Mouse (Mus musculus) limb, embryonic 15.5 days (tissue): ENCODE data around the gene Cfap36. TPM values are rescaled to one million over a fixed set of nuclear protein-coding genes. Genes with fewer than 3 reads are reported as not detected.

Experiments
- ATAC-seq: fragments of 200-750 bp; cut with Nextera tagmentation; 2 replicates; pipeline ENCODE4 v1.8.0; 2017; ENCODE audit warnings: low read depth, moderate TSS enrichment; ENCODE audit not compliant: insufficient number of reproducible peaks, low FRiP score, low TSS enrichment
- H3K27ac ChIP-seq: fragments of 300-500 bp; sonication (generic); 2 replicates; pipeline ENCODE4 v1.5.1; 2015; ENCODE audit warnings: moderate library complexity, mild to moderate bottlenecking, inconsistent platforms
- H3K27me3 ChIP-seq: fragments of 300-500 bp; sonication (generic); 2 replicates; pipeline ENCODE4 v1.6.1; 2015; ENCODE audit warnings: inconsistent platforms
- H3K36me3 ChIP-seq: fragments of 300-500 bp; sonication (generic); 2 replicates; pipeline ENCODE4 v1.6.1; 2015; ENCODE audit warnings: inconsistent platforms
- H3K4me1 ChIP-seq: fragments of 300-500 bp; sonication (generic); 2 replicates; pipeline ENCODE4 v1.6.1; 2015; ENCODE audit warnings: inconsistent platforms
- H3K4me2 ChIP-seq: fragments of 300-500 bp; sonication (generic); 2 replicates; pipeline ENCODE4 v1.6.1; 2015; ENCODE audit warnings: mild to moderate bottlenecking, inconsistent platforms
- H3K4me3 ChIP-seq: fragments of 300-500 bp; sonication (generic); 2 replicates; pipeline ENCODE4 v1.5.1; 2015; ENCODE audit warnings: mild to moderate bottlenecking, inconsistent platforms
- H3K9ac ChIP-seq: fragments of 300-500 bp; sonication (generic); 2 replicates; pipeline ENCODE4 v1.6.1; 2015; ENCODE audit warnings: inconsistent platforms
- H3K9me3 ChIP-seq: fragments of 300-500 bp; sonication (generic); 2 replicates; pipeline ENCODE4 v1.6.1; 2016; ENCODE audit warnings: inconsistent platforms
- WGBS: fragments of 180-500 bp; shearing (Covaris S2); methylation state at CpG from one replicate; pipeline ENCODE4 v1.1.7; 2015; 5-methylcytosine and 5-hydroxymethylcytosine counted together
- polyA plus RNA-seq: library from polyadenylated mRNA; unstranded; fragments of >200 nt; fragmentation: Nextera tagmentation; extraction: Ambion mirVana; gene quantifications from 2 replicates; pipeline ENCODE4 v1.2.1, GENCODE M21; 2015

Gene Cfap36
- polyA plus RNA-seq, 1 experiment from 2014 or later, result 49.9 TPM

- no peaks in the 10 kb centered on the region for H3K27me3 ChIP-seq
- H3K27ac ChIP-seq, result no peak overlapping the region
- 94% methylated on average over 1 of the region's 1 CpGs for WGBS
- no peak overlapping the region for H3K4me2 ChIP-seq
- H3K9ac ChIP-seq, result no peak overlapping the region
- H3K4me3 ChIP-seq, result no peak overlapping the region
- ATAC-seq, result no peak
- H3K36me3 ChIP-seq, result peaks cover 14% of the 10 kb centered on the region
- H3K9me3 ChIP-seq, result no peaks in the 10 kb centered on the region
- no peaks in the 10 kb centered on the region for H3K4me1 ChIP-seq
Measured at GRCm38 (mm10) chr11:29179319-29179718, 67.9 kb downstream of the Cfap36 start.

- H3K9me3 ChIP-seq, result no peaks in the 10 kb centered on the region
- H3K27me3 ChIP-seq, result no peaks in the 10 kb centered on the region
- H3K4me2 ChIP-seq, result peak overlapping the region; percentile 63
- H3K4me1 ChIP-seq, result peaks cover 6% of the 10 kb centered on the region
- H3K27ac ChIP-seq, result peak overlapping the region; percentile 97; the same call in 1 of the 2 replicates
- H3K9ac ChIP-seq, result peak overlapping the region; percentile 95
- peak overlapping the region; percentile 95 for H3K4me3 ChIP-seq
- ATAC-seq, result no peak
- no peaks in the 10 kb centered on the region for H3K36me3 ChIP-seq
- WGBS, result 3% methylated on average over 13 of the region's 13 CpGs
Measured at GRCm38 (mm10) chr11:29173706-29174436, 73.3 kb downstream of the Cfap36 start.

DNA sequence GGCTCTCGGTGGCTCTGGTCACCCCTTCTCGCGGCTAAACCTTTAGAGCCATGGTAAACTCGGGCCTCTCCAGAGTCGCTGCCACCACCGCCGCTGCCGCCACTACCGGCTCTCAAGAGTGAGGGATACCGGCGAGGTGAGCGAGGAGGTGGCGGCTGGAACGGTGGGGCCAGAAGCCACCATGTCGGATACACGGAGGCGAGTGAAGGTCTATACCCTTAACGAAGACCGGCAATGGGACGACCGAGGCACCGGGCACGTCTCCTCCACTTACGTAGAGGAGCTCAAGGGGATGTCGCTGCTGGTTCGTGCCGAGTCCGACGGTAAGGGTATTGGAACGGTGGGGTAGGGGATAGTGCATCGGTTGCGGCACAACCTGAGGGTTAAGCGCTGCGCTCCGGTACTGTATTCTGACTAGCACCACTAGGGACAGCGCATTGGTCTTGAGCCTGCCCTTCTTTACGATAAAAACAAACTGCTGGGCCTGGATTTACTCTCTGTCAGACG is 74.0 kb downstream of the Cfap36 start:
- H3K4me2 ChIP-seq, result peak overlapping the region; percentile 63
- peak overlapping the region; percentile 95 for H3K4me3 ChIP-seq
- no peaks in the 10 kb centered on the region for H3K27me3 ChIP-seq
- H3K36me3 ChIP-seq, result no peaks in the 10 kb centered on the region
- WGBS, result under 1% methylated on average over 38 of the region's 38 CpGs
- peak overlapping the region; percentile 95 for H3K9ac ChIP-seq
- H3K27ac ChIP-seq, result peak overlapping the region; percentile 97
- H3K4me1 ChIP-seq, result peaks cover 6% of the 10 kb centered on the region
- ATAC-seq, result peak; percentile 63
- no peaks in the 10 kb centered on the region for H3K9me3 ChIP-seq

GRCm38 (mm10) chr11:29172563-29173124 is 74.6 kb downstream of the Cfap36 start, which contains the start of gene Ppp4r3b:
Ppp4r3b (plus strand) TSS chr11:29172890.
- Histone ChIP-seq H3K9me3 (no peaks in the 10 kb centered on the region), H3K4me1 (peaks cover 6% of the 10 kb centered on the region), H3K4me3 (peak within 1 kb of the TSS; percentile 95), H3K36me3 (no peaks in the 10 kb centered on the region), H3K27me3 (no peaks in the 10 kb centered on the region), H3K9ac (peak within 1 kb of the TSS; percentile 95), H3K4me2 (peak within 1 kb of the TSS; percentile 88), H3K27ac (peak within 1 kb of the TSS; percentile 97)
- ATAC-seq, result peak; percentile 97
- WGBS, result under 1% methylated on average over 50 of the region's 50 CpGs

DNA sequence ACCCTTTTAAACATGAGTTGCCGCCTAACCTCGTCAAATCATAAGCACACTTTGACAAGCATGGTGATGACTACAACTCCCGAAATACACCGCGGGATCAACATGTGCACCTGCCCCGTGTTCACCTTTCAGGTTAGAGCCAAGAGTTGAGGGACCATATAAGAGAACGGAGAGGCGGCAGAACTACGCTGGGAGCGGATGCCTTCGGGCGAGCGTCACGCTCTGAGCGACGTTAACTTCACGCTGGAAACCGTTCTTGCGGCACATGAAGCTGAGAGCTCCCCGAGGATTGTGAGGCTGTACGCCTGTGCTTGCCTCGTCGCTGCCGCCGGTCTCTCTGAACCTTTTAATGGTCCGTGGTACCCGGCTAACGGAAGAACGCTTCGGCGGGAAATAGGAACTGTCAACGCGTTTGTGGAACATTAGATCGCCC is 75.2 kb downstream of the Cfap36 start:
- Histone ChIP-seq H3K4me2 (peak overlapping the region; percentile 88), H3K9ac (peak overlapping the region; percentile 56), H3K36me3 (no peaks in the 10 kb centered on the region), H3K27ac (peak overlapping the region; percentile 97), H3K27me3 (no peaks in the 10 kb centered on the region), H3K9me3 (no peaks in the 10 kb centered on the region), H3K4me3 (peak overlapping the region; percentile 95), H3K4me1 (peaks cover 6% of the 10 kb centered on the region)
- under 1% methylated on average over 34 of the region's 34 CpGs for WGBS
- no peak for ATAC-seq

Other genes with a start within 250 kb of the Cfap36 start
- gene Pnpt1, start 116.7 kb downstream of the Cfap36 start, polyA plus RNA-seq, result 32.0 and 32.2 TPM in 2 replicates
- 85.4 and 90.7 TPM in 2 replicates for gene Ppp4r3b, start 74.5 kb downstream of the Cfap36 start, polyA plus RNA-seq
- 34.5 and 42.9 TPM in 2 replicates for gene Ccdc88a, start 126.2 kb upstream of the Cfap36 start, polyA plus RNA-seq